Mouse (Mus musculus): ENCODE data around the gene Zfp362.

The Zfp362 gene

GRCm38 (mm10) chr4:128796788-128797187 is 9.1 kb downstream of the Zfp362 start:
- DNase-seq: peak in 1 of 2 experiments; percentile 63

- DNase-seq: peak in 1 of 2 experiments; percentile 60
Observed at GRCm38 (mm10) chr4:128795596-128795995, 10.2 kb downstream of the Zfp362 start.

GRCm38 (mm10) chr4:128794198-128794597 is 11.6 kb downstream of the Zfp362 start:
- peak; percentile 93 to 94 for DNase-seq

GRCm38 (mm10) chr4:128793710-128794109 is 12.1 kb downstream of the Zfp362 start:
- DNase-seq: peak in 1 of 2 experiments; percentile 32

- peak; percentile 62 to 84 for DNase-seq
Observed at GRCm38 (mm10) chr4:128789646-128790045, 16.2 kb downstream of the Zfp362 start.

- no peak for DNase-seq
Observed at GRCm38 (mm10) chr4:128788108-128788507, 17.7 kb downstream of the Zfp362 start.

GRCm38 (mm10) chr4:128787023-128787939 is 18.6 kb downstream of the Zfp362 start:
- no peak for DNase-seq

GRCm38 (mm10) chr4:128785921-128786654 is 19.8 kb downstream of the Zfp362 start:
- no peak for DNase-seq

GRCm38 (mm10) chr4:128784950-128785631 is 20.8 kb downstream of the Zfp362 start:
- no peak for DNase-seq

- DNase-seq: no peak
Observed at GRCm38 (mm10) chr4:128782645-128783044, 23.2 kb downstream of the Zfp362 start.

GRCm38 (mm10) chr4:128782037-128782436 is 23.8 kb downstream of the Zfp362 start:
- peak in 1 of 2 experiments; percentile 47 for DNase-seq

- no peak for DNase-seq
Observed at GRCm38 (mm10) chr4:128777593-128777992, 28.3 kb downstream of the Zfp362 start.

- peak; percentile 72 to 91 for DNase-seq
Observed at GRCm38 (mm10) chr4:128776568-128777289, 29.1 kb downstream of the Zfp362 start.

GRCm38 (mm10) chr4:128774467-128774866 is 31.4 kb downstream of the Zfp362 start:
- peak; percentile 58 to 83 for DNase-seq

GRCm38 (mm10) chr4:128773820-128774219 is 32.0 kb downstream of the Zfp362 start:
- DNase-seq: no peak

GRCm38 (mm10) chr4:128770698-128771097 is 35.1 kb downstream of the Zfp362 start:
- DNase-seq: no peak

- DNase-seq: no peak
Observed at GRCm38 (mm10) chr4:128769569-128770355, 36.1 kb downstream of the Zfp362 start.

GRCm38 (mm10) chr4:128768120-128768519 is 37.7 kb downstream of the Zfp362 start:
- peak in 1 of 2 experiments; percentile 36 for DNase-seq

GRCm38 (mm10) chr4:128766929-128767328 is 38.9 kb downstream of the Zfp362 start:
- DNase-seq: no peak

- DNase-seq: no peak
Observed at GRCm38 (mm10) chr4:128760029-128760428, 45.8 kb downstream of the Zfp362 start.

GRCm38 (mm10) chr4:128759214-128759613 is 46.6 kb downstream of the Zfp362 start:
- DNase-seq: no peak

All from kidney, postnatal 36 days (tissue).